Mouse (Mus musculus) MEL (cell line): ENCODE data around the gene Tcirg1. TPM values are rescaled to one million over a fixed set of nuclear protein-coding genes. Genes with fewer than 3 reads are reported as not detected.

Source experiments
- DNase-seq: peaks from one replicate; pipeline ENCODE4 v3.0.0; 2011; ENCODE audit warnings: low read depth, low spot score
- H3K27ac ChIP-seq: 2 replicates; pipeline ENCODE4 v1.5.1; 2012; ENCODE audit warnings: low read depth, mild to moderate bottlenecking, control low read depth, low read length, moderate library complexity; ENCODE audit not compliant: control insufficient read depth
- H3K27me3 ChIP-seq, 2 experiments: fragments of 150-350 bp in 1 of 2; sonication (generic) in 1 of 2; 2 replicates each; pipeline ENCODE4 v1.6.1; 2012; ENCODE audit warnings: low read length in 2 of 2, mild to moderate bottlenecking in 2 of 2, improper control_type of control experiment in 1 of 2, moderate library complexity in 1 of 2; ENCODE audit not compliant: insufficient read depth in 2 of 2, control insufficient read depth in 1 of 2
- H3K36me3 ChIP-seq, 2 experiments: 2 replicates each; pipeline ENCODE4 v1.6.1; 2012 to 2014; ENCODE audit warnings: low read length in 2 of 2, improper control_type of control experiment in 1 of 2, inconsistent platforms in 1 of 2, mild to moderate bottlenecking in 1 of 2; ENCODE audit not compliant: insufficient read depth in 2 of 2, control insufficient read depth in 1 of 2
- H3K4me1 ChIP-seq, 2 experiments: fragments of 150-350 bp in 1 of 2; sonication (generic) in 1 of 2; 2 replicates each; pipeline ENCODE4 v1.6.1; 2012; ENCODE audit warnings: low read length in 2 of 2, improper control_type of control experiment in 1 of 2, mild to moderate bottlenecking in 1 of 2; ENCODE audit not compliant: insufficient read depth in 2 of 2, control insufficient read depth in 1 of 2
- H3K4me3 ChIP-seq, 2 experiments: fragments of 150-350 bp in 1 of 2; sonication (generic) in 1 of 2; 2 replicates each; pipeline ENCODE4 v1.5.1; 2012; ENCODE audit warnings: low read depth in 2 of 2, low read length in 2 of 2, mild to moderate bottlenecking in 2 of 2, moderate library complexity in 2 of 2, control low read depth in 1 of 2, improper control_type of control experiment in 1 of 2; ENCODE audit not compliant: control insufficient read depth in 1 of 2, insufficient read depth in 1 of 2
- H3K79me2 ChIP-seq: 2 replicates; pipeline ENCODE4 v1.6.1; 2012; ENCODE audit warnings: mild to moderate bottlenecking, low read length, moderate library complexity; ENCODE audit not compliant: control insufficient read depth, poor library complexity, insufficient read depth
- H3K9ac ChIP-seq: 2 replicates; pipeline ENCODE4 v1.6.1; 2012; ENCODE audit warnings: low read depth, mild to moderate bottlenecking, control low read depth, low read length, moderate library complexity; ENCODE audit not compliant: control insufficient read depth, poor library complexity, severe bottlenecking
- H3K9me3 ChIP-seq: fragments of 150-350 bp; sonication (generic); replicated peaks from 2 replicates; pipeline ENCODE4 v1.6.1; 2012; ENCODE audit warnings: mild to moderate bottlenecking, low read length, improper control_type of control experiment, moderate library complexity; ENCODE audit not compliant: insufficient read depth
- CHD1 ChIP-seq: IDR thresholded peaks from 2 replicates; pipeline ENCODE4 v1.6.1; 2012; ENCODE audit warnings: low read depth, mild to moderate bottlenecking, inconsistent platforms, low read length, improper control_type of control experiment
- CHD2 ChIP-seq: IDR thresholded peaks from 2 replicates; pipeline ENCODE4 v1.6.1; 2011; ENCODE audit warnings: low read length, improper control_type of control experiment
- EP300 ChIP-seq, 2 experiments: IDR thresholded peaks; 2 replicates each; pipeline ENCODE4 v1.6.1; 2011; ENCODE audit warnings: improper control_type of control experiment in 2 of 2, low read length in 2 of 2, low read depth in 1 of 2, mild to moderate bottlenecking in 1 of 2
- HCFC1 ChIP-seq: IDR thresholded peaks from 2 replicates; pipeline ENCODE4 v1.6.1; 2012; ENCODE audit warnings: low read depth, mild to moderate bottlenecking, inconsistent platforms, low read length, improper control_type of control experiment, moderate library complexity
- MXI1 ChIP-seq: IDR thresholded peaks from 2 replicates; pipeline ENCODE4 v1.6.1; 2011; ENCODE audit warnings: mild to moderate bottlenecking, low read depth, low read length, improper control_type of control experiment
- MYC ChIP-seq: IDR thresholded peaks from 2 replicates; pipeline ENCODE4 v1.6.1; 2011; ENCODE audit warnings: low read depth, mild to moderate bottlenecking, low read length, improper control_type of control experiment, moderate library complexity
- NELFE ChIP-seq: IDR thresholded peaks from 2 replicates; pipeline ENCODE4 v1.6.1; 2011; ENCODE audit warnings: low read depth, low read length, improper control_type of control experiment
- POLR2AphosphoS2 ChIP-seq: IDR thresholded peaks from 2 replicates; pipeline ENCODE4 v1.6.1; 2011; ENCODE audit warnings: low read length, improper control_type of control experiment
- POLR2AphosphoS5 ChIP-seq: IDR thresholded peaks from 2 replicates; pipeline ENCODE4 v1.6.1; 2012; ENCODE audit warnings: low read depth, borderline replicate concordance, mild to moderate bottlenecking, inconsistent platforms, low read length, moderate library complexity, mixed read lengths
- RAD21 ChIP-seq: IDR thresholded peaks from 2 replicates; pipeline ENCODE4 v1.6.1; 2011; ENCODE audit warnings: mild to moderate bottlenecking, low read depth, low read length, improper control_type of control experiment
- SIN3A ChIP-seq: IDR thresholded peaks from 2 replicates; pipeline ENCODE4 v1.6.1; 2012; ENCODE audit warnings: low read length, improper control_type of control experiment, inconsistent platforms
- SMC3 ChIP-seq: IDR thresholded peaks from 2 replicates; pipeline ENCODE4 v1.6.1; 2011; ENCODE audit warnings: low read depth, low read length, improper control_type of control experiment
- USF1 ChIP-seq: IDR thresholded peaks from 2 replicates; pipeline ENCODE4 v1.6.1; 2014; ENCODE audit warnings: low read depth, mild to moderate bottlenecking, inconsistent platforms, low read length, improper control_type of control experiment, moderate library complexity
- ZC3H11A ChIP-seq: IDR thresholded peaks from 2 replicates; pipeline ENCODE4 v1.6.1; 2012; ENCODE audit warnings: low read depth, mild to moderate bottlenecking, inconsistent platforms, low read length, improper control_type of control experiment
- ZMIZ1 ChIP-seq: IDR thresholded peaks from 2 replicates; pipeline ENCODE4 v1.6.1; 2012; ENCODE audit warnings: low read depth, mild to moderate bottlenecking, inconsistent platforms, low read length, improper control_type of control experiment, moderate library complexity
- polyA plus RNA-seq, 2 experiments: library from polyadenylated mRNA; stranded (reverse) in 1 of 2; unstranded in 1 of 2; fragments of >175 nt in 1 of 2; fragments of >200 nt in 1 of 2; gene quantifications; 2 replicates each; pipeline versions ENCODE4 v1.2.1 to v1.2.4; 2012; ENCODE audit warnings: low replicate concordance in 2 of 2, low read depth in 1 of 2; ENCODE audit not compliant: insufficient read length in 2 of 2, insufficient read depth in 1 of 2, missing spikeins in 1 of 2
- total RNA-seq: library from RNA; depleted of rRNA; stranded (reverse); fragments of 300-350 nt; gene quantifications from 2 replicates; pipeline ENCODE4 v1.2.3, GENCODE M21; 2012

Tcirg1 gene
- total and polyA plus RNA-seq, 3 experiments = 21.4 to 32.6 TPM; not detected in 1

GRCm38 (mm10) chr19:3942315-3942714, 35.4 kb upstream of the Tcirg1 start:
- DNase-seq = no peak
- H3K9ac ChIP-seq = no peak overlapping the region

GRCm38 (mm10) chr19:3935896-3936850, 29.2 kb upstream of the Tcirg1 start:
- no peaks in the 10 kb centered on the region; the same call in 1 of the 2 replicates for H3K79me2 ChIP-seq
- TF ChIP-seq HCFC1 (peak; percentile 62), CHD1 (no peak), POLR2AphosphoS5 (no peak), CHD2 (no peak), SMC3 (peak; percentile 13; the same call in 1 of the 2 replicates), SIN3A (peak; percentile 48; the same call in 1 of the 2 replicates), EP300 (IDR thresholded peaks at IDR 0.05; ENCODE audit: low read depth in 1 of 2, low read length in 2 of 2) (0 out of 4 replicates have a peak, but pooled peaks of 1 of the 2 experiments have one; percentile 3), MYC (0 out of 2 replicates have a peak, but pooled peaks have one; percentile 25), ZC3H11A (no peak), RAD21 (no peak)
- peak overlapping the region; percentile 53 for H3K9ac ChIP-seq
- H3K9me3 ChIP-seq = no peaks in the 10 kb centered on the region
- H3K27me3 ChIP-seq = no peaks in the 10 kb centered on the region; a peak in 1 of 4 replicates
- H3K4me3 ChIP-seq = peak overlapping the region; percentile 69 to 83
- DNase-seq = peak; percentile 72
- no peaks in the 10 kb centered on the region; a peak in 1 of 4 replicates for H3K36me3 ChIP-seq
- H3K27ac ChIP-seq = no peak overlapping the region
- peaks cover 0 to 8% of the 10 kb centered on the region in 2 experiments; a peak in 2 of 4 replicates for H3K4me1 ChIP-seq

More at GRCm38 (mm10) chr19:3942315-3942714, 35.4 kb upstream of the Tcirg1 start:
- Histone ChIP-seq H3K27ac (no peak overlapping the region), H3K79me2 (no peaks in the 10 kb centered on the region), H3K4me1 (no peaks in the 10 kb centered on the region), H3K4me3 (no peak overlapping the region), H3K36me3 (peaks cover 0 to 4% of the 10 kb centered on the region in 2 experiments; a peak in 2 of 4 replicates), H3K27me3 (no peaks in the 10 kb centered on the region), H3K9me3 (no peaks in the 10 kb centered on the region)
- no peak for TF ChIP-seq USF1
- no peak for TF ChIP-seq ZMIZ1
- no peak for TF ChIP-seq NELFE
- TF ChIP-seq CHD2 = no peak
- TF ChIP-seq MXI1 = no peak
- no peak for TF ChIP-seq SIN3A
- no peak for TF ChIP-seq POLR2AphosphoS2
